Mouse (Mus musculus) C2C12 (cell line): Measurements from ENCODE around the gene Igfbp1.

ENCODE experiments used
- CTCF ChIP-seq: IDR thresholded peaks from one replicate; pipeline ENCODE4 v1.5.1; 2011; ENCODE audit not compliant: control insufficient read depth, insufficient read depth, insufficient read length
- MAX ChIP-seq: IDR thresholded peaks from one replicate; pipeline ENCODE4 v1.6.1; 2011; ENCODE audit warnings: mild to moderate bottlenecking, control low read depth
- MYOD1 ChIP-seq: IDR thresholded peaks from one replicate; pipeline ENCODE4 v1.6.1; 2011; ENCODE audit warnings: low read depth; ENCODE audit not compliant: control insufficient read depth, insufficient read length
- MYOG ChIP-seq: IDR thresholded peaks from one replicate; pipeline ENCODE4 v1.6.1; 2011; ENCODE audit not compliant: control insufficient read depth, insufficient read length; ENCODE audit errors: extremely low read depth
- USF1 ChIP-seq: IDR thresholded peaks from one replicate; pipeline ENCODE4 v1.6.1; 2011; ENCODE audit warnings: low read depth, mild to moderate bottlenecking, control low read depth, moderate library complexity

DNA sequence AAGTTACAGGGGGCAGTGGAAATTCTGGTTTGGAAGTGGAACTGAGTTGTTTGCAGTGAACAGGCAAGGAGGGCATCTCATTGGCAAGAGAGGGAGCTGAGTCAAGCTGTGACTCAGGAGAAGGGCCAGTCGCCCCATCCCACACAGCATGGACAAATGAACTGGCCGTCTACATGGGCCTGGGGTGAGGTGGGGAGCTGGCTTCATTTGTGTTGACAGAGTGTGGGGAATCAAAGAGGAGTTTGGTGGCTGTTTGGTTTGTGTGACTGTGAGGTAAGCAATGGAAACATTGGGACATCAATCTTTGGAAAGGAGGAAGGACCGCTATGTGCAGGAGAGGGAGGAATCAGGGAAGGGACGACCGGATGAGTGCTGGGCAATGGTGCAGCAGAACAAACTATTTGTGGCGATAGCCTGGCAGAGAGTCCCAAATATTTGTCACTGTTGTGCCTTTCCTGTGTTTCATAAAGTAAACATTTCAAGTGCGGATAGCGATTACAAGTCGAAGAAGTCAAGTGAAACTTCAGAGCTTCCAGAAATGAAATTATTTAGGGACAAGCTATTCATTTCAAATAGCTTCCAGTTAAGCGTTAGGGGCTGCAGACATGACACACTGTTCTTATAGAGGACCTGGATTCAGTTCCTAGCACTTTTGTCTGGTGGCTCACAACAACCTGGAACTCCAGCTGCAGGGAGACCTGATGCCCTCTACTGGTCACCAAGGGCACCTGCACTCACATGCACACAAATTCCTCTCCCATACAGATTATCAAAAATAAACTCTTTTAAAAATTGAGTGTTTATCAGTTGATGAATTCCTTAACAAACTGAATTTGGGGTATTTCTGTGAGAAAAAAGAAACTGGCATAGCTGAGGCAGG, 2.9 kb upstream of the Igfbp1 start:
- TF ChIP-seq CTCF (no peak), MAX (no peak), MYOG (no peak), USF1 (no peak), MYOD1 (no peak)
